Comparison of ENCODE assay signal across 8 mouse cellular contexts in genomic region chr5:101365364-101365763, GRCm38 (mm10).
A peak's percentile ranks its signal among the peaks of the same experiment; 100 is the strongest.
DNase-seq lines count a peak whose midpoint lies in the region; ATAC-seq and TF ChIP-seq lines count a peak whose summit lies in the region.

No protein-coding gene starts in this region.

- peak; percentile 78 for ATAC-seq in Patski
- ATAC-seq in intestine, embryonic 15.5 days: peak; percentile 81
- no peak for ATAC-seq in midbrain, embryonic 14.5 days (ENCODE audit: low FRiP score, low TSS enrichment)

- no peaks in the 10 kb centered on the region for H3K36me3 ChIP-seq in intestine, embryonic 15.5 days
- H3K36me3 ChIP-seq in midbrain, embryonic 14.5 days (ENCODE audit: control insufficient read depth, insufficient read depth, low read length): no peaks in the 10 kb centered on the region

- peak; percentile 82 for TF ChIP-seq CTCF in Patski (IDR thresholded peaks at IDR 0.05)
- peak; percentile 81 for TF ChIP-seq CTCF in brain, embryonic 14.5 days (IDR thresholded peaks at IDR 0.05; ENCODE audit: borderline replicate concordance, extremely low read depth, insufficient read depth, insufficient read length)
- peak; percentile 67; the same call in 1 of the 2 replicates for TF ChIP-seq CTCF in embryonic fibroblast, embryonic 13.5 days (IDR thresholded peaks at IDR 0.05; ENCODE audit: borderline replicate concordance, insufficient read depth, low read length)
- peak; percentile 78 for TF ChIP-seq CTCF in left cerebral cortex, adult 2 months (IDR thresholded peaks at IDR 0.05)

- POLR2A ChIA-PET in Patski (lab: Charles Lee): no interaction called here

- no peak overlapping the region for H3K9ac ChIP-seq in intestine, embryonic 15.5 days
- no peak overlapping the region for H3K9ac ChIP-seq in midbrain, embryonic 14.5 days (replicated peaks; ENCODE audit: low read length)

- in situ Hi-C loops in Patski (cut with MboI; ENCODE audit: low pct_unique_long_range_greater_than_20kb): loop anchor here (10.0 kb wide), 1 partner anchor 299 kb away; the partner anchor contains the start of gene Nkx6-1

- CTCF ChIA-PET in Patski (lab: Charles Lee): interaction anchor here (0.8 to 2.2 kb wide), 3 partner anchors 12 to 344 kb away, joined by 3 to 5 read pairs (median 4); no protein-coding TSS in a partner anchor

- TF ChIP-seq POLR2A in brain, embryonic 14.5 days (IDR thresholded peaks at IDR 0.05; ENCODE audit: borderline replicate concordance, extremely low read depth, insufficient read depth, insufficient read length, poor library complexity, severe bottlenecking): no peak
- no peak for TF ChIP-seq POLR2A in embryonic fibroblast, embryonic 13.5 days (IDR thresholded peaks at IDR 0.05; ENCODE audit: low read depth, low read length)

- no peak for DNase-seq in Patski (ENCODE audit: low read depth, low spot score)
- DNase-seq in brain, embryonic 14.5 days (ENCODE audit: low read depth): peak; percentile 84
- DNase-seq in left cerebral cortex, adult 2 months (ENCODE audit: extremely low spot score in 1 of 2, low spot score in 2 of 2): peak; percentile 42 to 66
- peak; percentile 84 for DNase-seq in midbrain, embryonic 14.5 days
- DNase-seq in testis, postnatal 14 days (ENCODE audit: low spot score): peak; percentile 12
- DNase-seq in spleen, postnatal 14 days (ENCODE audit: low spot score in 2 of 2): no peak

- H3K27me3 ChIP-seq in Patski: peaks cover 21% of the 10 kb centered on the region
- H3K27me3 ChIP-seq in intestine, embryonic 15.5 days (replicated peaks): 0 out of 2 replicates have a peak, but pooled peaks cover 4% of the 10 kb centered on the region
- H3K27me3 ChIP-seq in midbrain, embryonic 14.5 days (ENCODE audit: control insufficient read depth, insufficient read depth, low read length): peaks cover 37% of the 10 kb centered on the region

- no peak overlapping the region for H3K27ac ChIP-seq in embryonic fibroblast, embryonic 13.5 days (ENCODE audit: insufficient read depth, low read length)
- H3K27ac ChIP-seq in intestine, embryonic 15.5 days: no peak overlapping the region
- no peak overlapping the region for H3K27ac ChIP-seq in left cerebral cortex, adult 2 months
- no peak overlapping the region for H3K27ac ChIP-seq in midbrain, embryonic 14.5 days (replicated peaks; ENCODE audit: low read depth, low read length)

- intact Hi-C loops in left cerebral cortex, adult 2 months (cut with DNase I): loop anchor here (5.0 kb wide), 1 partner anchor 302 kb away; no protein-coding TSS in a partner anchor

- WGBS in intestine, embryonic 15.5 days: 10% methylated on average over 11 of the region's 11 CpGs
- WGBS in midbrain, embryonic 14.5 days: 12% methylated on average over 11 of the region's 11 CpGs

- H3K9me3 ChIP-seq in intestine, embryonic 15.5 days: no peaks in the 10 kb centered on the region
- no peaks in the 10 kb centered on the region for H3K9me3 ChIP-seq in midbrain, embryonic 14.5 days (ENCODE audit: control insufficient read depth, low read length)

- no peak overlapping the region for H3K4me2 ChIP-seq in intestine, embryonic 15.5 days (replicated peaks)
- H3K4me2 ChIP-seq in midbrain, embryonic 14.5 days (ENCODE audit: low read length): no peak overlapping the region

- peaks cover 2% of the 10 kb centered on the region; the same call in 1 of the 2 replicates for H3K4me1 ChIP-seq in embryonic fibroblast, embryonic 13.5 days (ENCODE audit: control insufficient read depth, insufficient read depth, low read length)
- no peaks in the 10 kb centered on the region for H3K4me1 ChIP-seq in intestine, embryonic 15.5 days (replicated peaks)
- H3K4me1 ChIP-seq in midbrain, embryonic 14.5 days (ENCODE audit: control insufficient read depth, insufficient read depth, low read length): no peaks in the 10 kb centered on the region

- H3K4me3 ChIP-seq in embryonic fibroblast, embryonic 13.5 days (ENCODE audit: insufficient read depth, low read length): no peak overlapping the region
- H3K4me3 ChIP-seq in intestine, embryonic 15.5 days (replicated peaks): no peak overlapping the region
- H3K4me3 ChIP-seq in left cerebral cortex, adult 2 months: no peak overlapping the region
- no peak overlapping the region for H3K4me3 ChIP-seq in midbrain, embryonic 14.5 days (replicated peaks; ENCODE audit: low read depth, low read length)

Comparison
In these comparisons a context has a peak if more than half of its experiments do, and no peak if none do; other contexts are left out.
1. DNase-seq: peak in brain, embryonic 14.5 days (single experiment), left cerebral cortex, adult 2 months (2 of 2), midbrain, embryonic 14.5 days (single experiment) and testis, postnatal 14 days (single experiment); none in Patski (single experiment) and spleen, postnatal 14 days (0 of 2).
2. Peak in every context shown above with its lines, with median percentiles within 50 percentile points of each other: CTCF ChIP-seq.